Mouse (Mus musculus) kidney, embryonic 14.5 days (tissue): ENCODE data around the gene Zfp263. TPM values are rescaled to one million over a fixed set of nuclear protein-coding genes. Genes with fewer than 3 reads are reported as not detected.

ENCODE experiments used
- ATAC-seq: fragments of 200-750 bp; cut with Nextera tagmentation; 2 replicates; pipeline ENCODE4 v1.8.0; 2017; ENCODE audit warnings: moderate number of reproducible peaks, mild to moderate bottlenecking, moderate TSS enrichment, moderate library complexity; ENCODE audit not compliant: low FRiP score, low TSS enrichment
- H3K27ac ChIP-seq: fragments of 300-500 bp; sonication (generic); 2 replicates; pipeline ENCODE4 v1.5.1; 2014; ENCODE audit warnings: low read depth, mild to moderate bottlenecking, low read length, moderate library complexity, mixed read lengths
- H3K27me3 ChIP-seq: fragments of 300-500 bp; sonication (generic); 2 replicates; pipeline ENCODE4 v1.6.1; 2014; ENCODE audit warnings: mild to moderate bottlenecking, low read length; ENCODE audit not compliant: control insufficient read depth, insufficient read depth
- H3K36me3 ChIP-seq: fragments of 300-500 bp; sonication (generic); 2 replicates; pipeline ENCODE4 v1.6.1; 2014; ENCODE audit warnings: low read length, mixed read lengths; ENCODE audit not compliant: control insufficient read depth, insufficient read depth
- H3K4me1 ChIP-seq: fragments of 300-500 bp; sonication (generic); 2 replicates; pipeline ENCODE4 v1.6.1; 2014; ENCODE audit warnings: low read length, mixed read lengths; ENCODE audit not compliant: control insufficient read depth, insufficient read depth
- H3K4me2 ChIP-seq: fragments of 300-500 bp; sonication (generic); replicated peaks from 2 replicates; pipeline ENCODE4 v1.6.1; 2014; ENCODE audit warnings: low read depth, mild to moderate bottlenecking, low read length
- H3K4me3 ChIP-seq: fragments of 300-500 bp; sonication (generic); 2 replicates; pipeline ENCODE4 v1.5.1; 2014; ENCODE audit warnings: mild to moderate bottlenecking, low read length
- H3K9ac ChIP-seq: fragments of 300-500 bp; sonication (generic); 2 replicates; pipeline ENCODE4 v1.6.1; 2014; ENCODE audit warnings: low read depth, mild to moderate bottlenecking, low read length, moderate library complexity
- H3K9me3 ChIP-seq: fragments of 300-500 bp; sonication (generic); 2 replicates; pipeline ENCODE4 v1.6.1; 2016; ENCODE audit warnings: low read length; ENCODE audit not compliant: control insufficient read depth
- WGBS: fragments of 180-500 bp; shearing (Covaris S2); extraction: QIAGEN DNeasy Blood & Tissue Kit; methylation state at CpG from one replicate; pipeline ENCODE4 v1.1.7; 2014; 5-methylcytosine and 5-hydroxymethylcytosine counted together
- polyA plus RNA-seq: library from polyadenylated mRNA; unstranded; fragments of >200 nt; fragmentation: Nextera tagmentation; extraction: Ambion mirVana; gene quantifications from 2 replicates; pipeline ENCODE4 v1.2.1, GENCODE M21; 2014

Zfp263 gene
- polyA plus RNA-seq, 1 experiment from 2014 or later, result 29.4 TPM

DNA sequence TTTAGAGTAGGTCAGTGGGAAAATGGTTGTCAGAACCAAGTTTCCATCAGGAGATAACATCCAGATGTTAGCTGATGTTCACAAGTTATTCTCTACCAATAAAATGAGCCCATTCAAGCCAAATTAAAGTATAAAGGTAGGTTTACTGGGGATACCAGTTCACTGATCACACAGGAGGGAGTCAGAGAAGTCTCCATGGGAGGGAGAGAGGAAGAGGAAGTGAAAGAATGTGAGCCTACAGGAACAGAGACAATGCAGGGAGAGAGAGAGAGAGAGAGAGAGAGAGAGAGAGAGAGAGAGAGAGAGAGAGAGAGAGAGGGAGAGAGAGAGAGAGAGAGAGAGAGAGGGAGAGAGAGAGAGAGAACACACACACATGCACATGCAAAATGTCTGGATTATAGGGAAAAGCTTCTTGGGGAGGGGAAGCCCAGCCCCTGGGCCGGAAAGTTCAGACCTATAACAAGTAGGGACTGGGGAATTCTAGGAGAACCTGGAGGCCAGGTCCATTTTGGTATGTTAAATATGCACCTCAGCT is 10.6 kb upstream of the Zfp263 start:
- no peak overlapping the region for H3K9ac ChIP-seq
- WGBS, result 73% methylated on average over 1 of the region's 1 CpGs

DNA sequence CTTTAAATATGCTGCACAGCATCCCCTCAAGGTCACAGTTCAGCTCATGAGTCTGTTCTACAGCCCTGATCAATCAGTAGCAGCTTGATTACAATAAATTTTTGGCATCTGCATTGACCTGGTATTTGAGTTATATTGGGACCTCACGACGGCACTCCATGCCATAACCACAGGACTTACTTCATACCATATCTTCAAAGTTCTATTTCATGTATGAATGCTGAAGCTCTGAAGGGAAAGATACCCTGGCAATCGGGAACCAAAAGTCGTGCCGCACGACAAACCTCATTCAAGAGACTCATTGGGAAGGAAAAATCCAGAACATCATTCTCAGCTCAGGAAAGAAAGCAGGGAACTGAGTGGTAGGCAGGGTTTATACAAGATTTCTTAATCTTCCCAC is 1.4 kb upstream of the Zfp263 start:
- no peak for ATAC-seq
- 97% methylated on average over 6 of the region's 6 CpGs for WGBS

More for the DNA sequence above, 10.6 kb upstream of the Zfp263 start:
- H3K9me3 ChIP-seq, result no peaks in the 10 kb centered on the region
- H3K4me2 ChIP-seq, result no peak overlapping the region
- no peak overlapping the region for H3K27ac ChIP-seq
- H3K4me3 ChIP-seq, result no peak overlapping the region
- H3K4me1 ChIP-seq, result no peaks in the 10 kb centered on the region
- H3K36me3 ChIP-seq, result no peaks in the 10 kb centered on the region
- ATAC-seq, result no peak
- no peaks in the 10 kb centered on the region for H3K27me3 ChIP-seq

DNA sequence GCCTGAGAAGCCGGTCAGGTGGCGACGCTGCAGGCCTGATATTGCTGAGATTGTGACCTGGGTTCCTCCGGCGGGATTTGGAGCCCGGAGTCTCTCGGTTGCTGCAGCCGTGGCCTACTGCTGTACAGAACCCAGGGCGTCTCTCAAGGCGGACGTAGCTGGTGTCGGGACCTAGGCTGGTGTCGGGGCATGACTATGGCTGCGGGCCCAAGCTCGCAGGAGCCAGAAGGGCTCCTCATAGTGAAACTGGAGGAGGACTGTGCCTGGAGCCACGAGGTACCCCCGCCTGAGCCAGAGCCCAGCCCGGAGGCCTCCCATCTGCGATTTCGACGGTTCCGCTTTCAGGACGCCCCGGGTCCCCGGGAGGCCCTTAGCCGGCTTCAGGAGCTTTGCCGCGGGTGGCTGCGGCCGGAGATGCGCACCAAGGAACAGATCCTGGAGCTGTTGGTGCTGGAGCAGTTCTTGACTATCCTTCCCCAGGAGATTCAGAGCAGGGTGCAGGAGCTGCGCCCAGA is 350 bp downstream of the Zfp263 start:
- peaks cover 13% of the 10 kb centered on the region; the same call in 1 of the 2 replicates for H3K9me3 ChIP-seq
- peak; percentile 0; the same call in 1 of the 2 replicates for ATAC-seq

More for the DNA sequence above, 1.4 kb upstream of the Zfp263 start:
- H3K27me3 ChIP-seq, result no peaks in the 10 kb centered on the region
- no peaks in the 10 kb centered on the region; the same call in 1 of the 2 replicates for H3K9me3 ChIP-seq
- no peak overlapping the region for H3K27ac ChIP-seq
- H3K4me3 ChIP-seq, result no peak overlapping the region
- no peak overlapping the region for H3K4me2 ChIP-seq
- H3K4me1 ChIP-seq, result peaks cover 9% of the 10 kb centered on the region
- no peak overlapping the region for H3K9ac ChIP-seq
- H3K36me3 ChIP-seq, result peaks cover 11% of the 10 kb centered on the region

DNA sequence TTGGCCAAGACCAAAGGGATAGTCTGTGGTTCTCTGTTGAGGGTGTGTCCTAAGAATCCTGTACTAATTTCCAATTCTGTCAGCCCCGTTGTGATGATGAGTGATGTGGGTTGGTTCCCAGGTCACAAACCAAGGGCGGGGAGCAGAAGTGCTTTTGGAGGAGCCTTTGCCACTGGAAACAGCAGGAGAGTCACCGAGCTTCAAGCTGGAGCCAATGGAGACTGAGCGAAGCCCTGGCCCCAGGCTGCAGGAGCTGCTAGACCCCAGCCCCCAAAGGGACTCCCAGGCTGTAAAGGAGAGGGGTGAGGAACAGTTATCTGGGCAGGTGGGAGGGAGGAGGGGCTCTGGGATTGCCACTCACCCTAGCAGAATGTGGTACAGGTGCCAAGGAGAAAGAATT is 1.8 kb downstream of the Zfp263 start:
- no peaks in the 10 kb centered on the region for H3K27me3 ChIP-seq
- peak overlapping the region; percentile 84 for H3K4me2 ChIP-seq
- H3K9me3 ChIP-seq, result peaks cover 20% of the 10 kb centered on the region; the same call in 1 of the 2 replicates
- H3K9ac ChIP-seq, result no peak overlapping the region
- H3K4me3 ChIP-seq, result peak overlapping the region; percentile 83; the same call in 1 of the 2 replicates
- H3K4me1 ChIP-seq, result peaks cover 9% of the 10 kb centered on the region
- no peak for ATAC-seq
- H3K36me3 ChIP-seq, result peaks cover 40% of the 10 kb centered on the region
- 85% methylated on average over 4 of the region's 4 CpGs for WGBS
- H3K27ac ChIP-seq, result no peak overlapping the region

More for the DNA sequence above, 350 bp downstream of the Zfp263 start:
- peaks cover 9% of the 10 kb centered on the region for H3K4me1 ChIP-seq
- H3K4me2 ChIP-seq, result peak overlapping the region; percentile 84
- 1% methylated on average over 32 of the region's 32 CpGs for WGBS
- H3K27me3 ChIP-seq, result no peaks in the 10 kb centered on the region
- H3K36me3 ChIP-seq, result peaks cover 26% of the 10 kb centered on the region
- peak overlapping the region; percentile 72 for H3K9ac ChIP-seq
- H3K27ac ChIP-seq, result peak overlapping the region; percentile 75
- peak overlapping the region; percentile 83 for H3K4me3 ChIP-seq

DNA sequence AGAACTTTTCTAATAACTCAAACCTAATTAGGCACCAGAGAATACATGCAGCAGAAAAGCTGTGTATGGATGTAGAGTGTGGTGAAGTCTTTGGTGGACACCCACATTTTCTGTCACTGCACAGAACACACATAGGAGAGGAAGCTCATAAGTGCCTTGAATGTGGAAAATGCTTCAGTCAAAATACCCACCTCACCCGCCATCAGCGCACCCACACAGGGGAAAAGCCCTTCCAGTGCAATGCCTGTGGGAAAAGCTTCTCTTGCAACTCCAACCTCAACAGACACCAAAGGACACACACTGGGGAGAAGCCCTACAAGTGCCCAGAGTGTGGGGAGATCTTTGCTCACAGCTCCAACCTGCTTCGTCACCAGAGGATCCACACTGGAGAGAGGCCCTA is 5.1 kb downstream of the Zfp263 start:
- no peak overlapping the region for H3K4me2 ChIP-seq
- H3K4me1 ChIP-seq, result peaks cover 9% of the 10 kb centered on the region
- H3K27me3 ChIP-seq, result no peaks in the 10 kb centered on the region
- 94% methylated on average over 3 of the region's 3 CpGs for WGBS
- H3K27ac ChIP-seq, result no peak overlapping the region
- H3K36me3 ChIP-seq, result peaks cover 55% of the 10 kb centered on the region
- H3K4me3 ChIP-seq, result no peak overlapping the region
- no peak overlapping the region for H3K9ac ChIP-seq
- no peak for ATAC-seq
- peaks cover 22% of the 10 kb centered on the region; the same call in 1 of the 2 replicates for H3K9me3 ChIP-seq

DNA sequence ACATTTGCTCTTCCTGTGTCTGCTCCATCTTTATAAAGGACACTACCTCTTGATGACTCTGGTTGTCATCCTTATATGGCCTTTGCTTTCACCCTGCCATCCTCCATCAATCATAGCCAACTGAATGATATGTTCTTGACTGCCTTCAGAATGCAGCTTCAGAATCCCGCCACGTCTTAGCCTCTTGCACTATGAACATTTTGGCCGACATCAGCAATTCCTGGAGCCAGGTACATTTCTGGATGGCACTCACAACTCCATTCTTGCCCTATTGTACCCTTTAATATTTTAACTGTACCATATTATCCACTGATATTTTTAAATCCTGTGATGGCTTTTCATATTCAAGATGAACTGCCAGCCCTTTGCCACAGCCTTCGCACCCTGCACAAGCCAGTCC is 27.7 kb downstream of the Zfp263 start:
- Histone ChIP-seq H3K4me1 (no peaks in the 10 kb centered on the region), H3K27me3 (no peaks in the 10 kb centered on the region), H3K4me3 (no peak overlapping the region), H3K9ac (no peak overlapping the region), H3K4me2 (no peak overlapping the region), H3K27ac (no peak overlapping the region), H3K9me3 (no peaks in the 10 kb centered on the region), H3K36me3 (no peaks in the 10 kb centered on the region)
- no peak for ATAC-seq
- WGBS, result 95% methylated on average over 4 of the region's 4 CpGs

DNA sequence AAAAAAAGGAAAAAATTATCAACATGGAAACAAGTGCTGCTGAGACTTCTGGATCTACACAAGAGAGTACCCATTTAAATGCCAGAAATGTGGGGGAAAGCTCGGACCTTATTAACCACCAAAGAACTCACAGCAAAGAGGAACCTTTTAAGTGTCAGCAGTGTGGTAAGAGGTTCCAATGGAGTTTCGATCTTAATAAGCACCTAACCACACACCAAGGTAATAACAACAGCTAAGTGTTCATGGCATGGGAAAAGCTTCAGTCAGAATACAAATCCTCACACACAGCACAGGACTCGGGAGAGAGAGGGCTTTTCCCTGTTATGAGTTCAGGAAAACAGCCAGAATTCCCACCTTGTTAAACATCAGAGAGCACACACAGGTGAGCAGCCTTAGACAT is 32.5 kb downstream of the Zfp263 start:
- H3K27me3 ChIP-seq, result no peaks in the 10 kb centered on the region
- no peak overlapping the region for H3K4me3 ChIP-seq
- H3K4me1 ChIP-seq, result no peaks in the 10 kb centered on the region
- 85% methylated on average over 3 of the region's 3 CpGs for WGBS
- no peak for ATAC-seq
- no peak overlapping the region for H3K9ac ChIP-seq
- H3K36me3 ChIP-seq, result no peaks in the 10 kb centered on the region
- no peak overlapping the region for H3K4me2 ChIP-seq
- no peak overlapping the region for H3K27ac ChIP-seq
- no peaks in the 10 kb centered on the region for H3K9me3 ChIP-seq

DNA sequence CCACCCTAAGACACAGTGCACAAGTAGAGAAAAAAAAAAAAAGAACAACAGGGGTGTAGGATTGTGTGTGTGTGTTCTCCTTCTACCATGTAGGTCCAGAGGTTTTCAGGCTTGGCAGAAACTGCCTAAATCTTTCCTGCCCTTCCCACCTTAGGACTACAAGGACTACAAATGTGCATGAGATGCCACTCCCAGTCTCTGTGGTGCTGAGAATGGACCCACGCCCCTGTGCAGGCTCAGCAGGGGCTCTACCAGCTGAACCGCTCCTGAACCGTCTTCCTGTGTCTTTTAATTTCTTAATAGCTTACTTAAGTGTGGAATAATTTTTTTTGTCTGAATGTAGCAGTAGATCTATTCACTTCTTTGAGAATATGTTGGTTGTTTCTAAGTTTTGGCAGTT is 34.1 kb downstream of the Zfp263 start:
- ATAC-seq, result no peak

DNA sequence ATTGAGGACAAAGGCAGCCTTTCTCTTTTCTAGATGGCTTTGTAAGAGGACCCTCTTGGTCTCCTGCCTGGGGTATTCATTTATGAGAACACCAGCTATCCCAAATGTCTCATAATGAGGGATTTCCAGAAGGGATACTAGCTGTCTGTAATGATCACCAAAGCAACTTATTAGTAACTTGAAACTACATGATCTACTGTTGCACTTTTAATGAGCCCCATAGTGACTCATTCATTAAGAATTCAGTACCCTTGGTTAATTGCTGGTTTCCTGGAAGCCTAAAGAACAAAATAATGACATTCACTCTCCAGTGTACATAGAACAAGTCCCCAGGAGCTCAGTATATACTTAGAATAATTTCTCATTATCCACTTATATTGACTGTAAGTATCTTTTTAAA is 37.3 kb downstream of the Zfp263 start:
- no peaks in the 10 kb centered on the region for H3K36me3 ChIP-seq
- H3K9ac ChIP-seq, result no peak overlapping the region
- H3K9me3 ChIP-seq, result no peaks in the 10 kb centered on the region
- H3K27ac ChIP-seq, result no peak overlapping the region
- no peak for ATAC-seq
- no peaks in the 10 kb centered on the region for H3K4me1 ChIP-seq
- H3K27me3 ChIP-seq, result no peaks in the 10 kb centered on the region
- H3K4me3 ChIP-seq, result no peak overlapping the region
- H3K4me2 ChIP-seq, result no peak overlapping the region

More for the DNA sequence above, 34.1 kb downstream of the Zfp263 start:
- H3K9ac ChIP-seq, result no peak overlapping the region
- H3K36me3 ChIP-seq, result no peaks in the 10 kb centered on the region
- 68% methylated on average over 3 of the region's 3 CpGs for WGBS
- no peaks in the 10 kb centered on the region for H3K9me3 ChIP-seq
- no peak overlapping the region for H3K27ac ChIP-seq
- no peak overlapping the region for H3K4me3 ChIP-seq
- H3K4me2 ChIP-seq, result no peak overlapping the region
- H3K4me1 ChIP-seq, result no peaks in the 10 kb centered on the region
- no peaks in the 10 kb centered on the region for H3K27me3 ChIP-seq
